Mouse (Mus musculus) frontal cortex, postnatal 10 days (tissue): Measurements from ENCODE around the gene Idi2.
"Not testable (repeated sequence)": the region's sequence is repeated elsewhere in the genome, so short reads cannot be mapped to it uniquely, and the experiment has no call there.

Experiments
- DNase-seq, 2 experiments: peaks; one replicate each; pipeline ENCODE4 v3.0.0; 2022; ENCODE audit warnings: low spot score in 2 of 2, mixed read lengths in 1 of 2

Gene Idi2

GRCm38 (mm10) chr13:8997221-8997620 lies 44.6 kb downstream of the Idi2 start:
- DNase-seq, result not testable (repeated sequence)

GRCm38 (mm10) chr13:8999464-8999863 lies 46.8 kb downstream of the Idi2 start:
- no peak for DNase-seq

DNA sequence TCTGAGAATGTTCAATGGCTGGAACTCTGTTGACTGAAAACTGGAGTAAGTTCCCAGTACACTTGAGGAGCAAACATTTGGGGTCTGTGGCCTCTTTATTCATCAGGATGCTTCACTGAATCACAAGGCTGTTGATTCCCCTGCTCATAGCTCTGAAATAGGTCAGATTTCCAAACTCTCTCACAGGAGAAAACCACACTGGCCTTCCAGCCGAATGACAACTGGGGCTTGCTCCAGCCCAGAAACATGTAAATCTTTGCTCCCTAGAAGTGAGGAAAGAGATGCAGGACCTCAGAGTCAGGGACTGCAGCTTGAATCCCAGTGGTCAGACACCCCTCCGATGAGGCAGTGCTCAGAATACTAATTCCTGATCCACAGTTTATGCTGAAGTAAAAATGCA lies 50.6 kb downstream of the Idi2 start:
- DNase-seq, result no peak
